Mouse (Mus musculus) thymus, adult 18-20 months (tissue): ENCODE data around the gene Map3k20.

Experiments
- DNase-seq, 2 experiments: peaks; one replicate each; pipeline ENCODE4 v3.0.0; 2022; ENCODE audit warnings: mixed read lengths in 2 of 2

Map3k20 gene

DNA sequence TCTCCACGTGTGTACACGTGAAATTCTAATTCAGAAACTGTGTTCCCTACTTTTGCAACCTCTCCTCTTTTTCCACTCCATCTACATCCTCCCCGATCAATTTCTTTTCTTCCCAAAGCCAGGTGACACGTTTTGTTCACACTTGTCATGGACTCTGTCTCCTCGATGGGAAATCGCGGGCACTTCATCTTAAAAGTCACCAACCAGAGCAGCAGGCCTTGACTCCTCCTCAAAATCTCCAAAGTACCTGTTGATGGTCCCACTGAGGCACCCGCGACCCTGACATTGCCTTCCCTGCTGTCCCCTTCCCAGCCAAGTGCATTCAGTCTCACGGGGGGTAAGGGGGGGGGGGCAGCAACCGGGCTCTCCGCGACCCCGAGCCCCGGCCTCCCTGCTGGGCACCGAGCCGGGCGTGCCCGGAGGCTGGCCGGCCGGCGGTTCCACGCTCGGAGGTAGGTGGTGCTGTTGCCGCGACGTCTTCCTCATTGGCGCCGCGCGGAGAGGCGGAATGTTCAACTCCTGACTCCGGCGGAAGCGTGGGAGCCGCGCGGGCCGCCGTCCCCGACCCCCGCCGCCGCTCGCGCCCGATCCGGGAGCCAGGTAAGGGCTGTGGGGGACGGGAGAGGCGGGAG is at the start of gene Map3k20:
Map3k20 (plus strand) TSS at position 382 of the 632 bp plus-strand sequence.
- DNase-seq: peak; percentile 29 to 31

- no peak for DNase-seq
Measured at GRCm38 (mm10) chr2:72238421-72238820, 47.0 kb upstream of the Map3k20 start.

DNA sequence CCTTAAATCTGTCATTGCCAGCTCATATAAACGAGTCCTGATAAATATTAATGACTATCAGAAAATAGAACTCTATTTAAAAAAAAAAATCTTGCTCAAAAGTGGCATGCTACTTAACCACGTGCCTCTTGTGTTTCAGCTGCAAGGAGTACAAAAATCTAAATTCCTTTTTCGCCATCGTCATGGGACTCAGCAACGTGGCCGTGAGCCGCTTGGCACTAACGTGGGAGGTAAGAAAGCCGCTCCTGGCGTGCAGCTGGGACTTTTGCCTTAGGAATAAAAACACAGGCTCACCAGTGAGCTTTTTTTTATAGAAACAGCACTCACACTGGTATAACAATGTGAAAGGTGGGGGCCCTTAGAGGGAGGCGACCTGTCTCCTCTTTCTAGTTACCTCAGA is 46.5 kb upstream of the Map3k20 start:
- DNase-seq: no peak

GRCm38 (mm10) chr2:72239456-72239855 is 46.0 kb upstream of the Map3k20 start:
- DNase-seq: no peak

DNA sequence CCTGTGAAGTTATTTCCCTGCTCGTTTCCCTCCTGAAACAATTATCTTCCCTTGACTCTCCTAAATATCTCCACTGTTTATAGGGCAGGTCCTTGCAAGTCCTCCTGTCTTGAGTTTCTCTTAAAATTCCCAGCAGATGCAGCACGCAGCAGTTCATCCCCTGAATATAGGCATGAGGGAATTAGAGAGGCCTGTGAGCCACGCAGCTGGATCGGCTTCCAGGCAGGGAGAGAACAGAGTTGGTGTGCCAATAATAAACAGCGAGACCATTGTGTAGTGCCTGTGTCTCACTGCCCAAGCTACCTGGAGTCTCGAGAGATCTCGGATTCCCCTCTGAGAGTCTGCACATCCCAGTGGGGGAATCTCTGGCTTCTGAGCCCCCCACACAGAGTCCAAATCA is 45.4 kb upstream of the Map3k20 start:
- no peak for DNase-seq

DNA sequence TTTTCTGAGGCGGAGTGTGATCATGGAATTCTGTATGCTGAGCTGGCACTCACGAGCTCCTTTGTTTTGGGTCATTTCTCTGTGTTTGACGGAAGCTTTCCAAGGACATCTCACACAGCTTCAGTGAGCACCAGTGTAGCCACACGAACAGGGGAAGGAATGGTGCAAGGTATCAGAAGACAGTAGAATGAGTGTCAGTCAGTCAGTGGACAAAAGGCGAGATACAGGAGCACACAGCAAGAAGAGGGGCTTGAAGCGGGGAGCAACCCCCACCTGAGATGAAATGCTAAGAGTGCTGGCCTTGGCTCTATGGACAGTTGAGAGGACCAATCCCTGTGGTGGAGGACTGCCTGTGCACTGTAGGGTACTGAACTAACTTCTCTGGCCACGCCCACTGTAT is 44.7 kb upstream of the Map3k20 start:
- DNase-seq: no peak

DNA sequence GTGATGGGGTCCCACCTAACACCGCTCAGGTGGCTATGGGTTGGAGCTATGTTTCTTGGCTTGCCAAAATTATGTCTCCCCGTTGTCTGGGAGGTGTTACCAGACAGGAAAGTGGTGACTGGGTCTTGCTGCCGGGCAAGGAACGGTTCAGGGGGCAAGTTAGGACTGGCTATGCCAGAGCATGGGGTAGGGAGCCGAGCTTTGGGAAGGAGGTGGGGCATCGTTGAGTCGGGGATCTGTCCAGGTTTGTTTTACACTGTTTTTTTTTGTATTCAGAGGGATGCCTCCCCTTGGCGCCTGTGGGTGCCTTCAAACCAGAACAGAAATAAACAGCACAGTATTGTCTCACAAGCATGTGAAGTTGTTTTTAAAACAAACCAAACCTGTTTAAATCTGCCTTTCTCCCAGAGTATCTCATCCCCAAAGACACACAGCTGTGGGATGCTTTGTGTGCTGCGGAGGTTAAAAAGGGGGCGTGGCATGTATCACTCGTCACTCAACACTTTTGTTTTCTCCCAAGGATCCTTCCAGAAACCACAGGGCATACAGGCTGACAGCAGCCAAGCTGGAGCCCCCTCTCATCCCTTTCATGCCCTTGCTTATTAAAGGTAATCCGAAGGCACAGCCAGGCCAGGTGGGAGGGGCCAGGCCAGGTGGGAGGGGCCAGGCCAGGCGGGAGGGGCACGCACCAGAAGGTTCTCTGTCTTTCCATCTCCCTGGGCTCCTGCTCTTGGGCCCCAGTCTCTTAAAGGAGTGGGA is 43.5 kb upstream of the Map3k20 start:
- DNase-seq: no peak

- no peak for DNase-seq
Measured at GRCm38 (mm10) chr2:72242910-72243675, 42.3 kb upstream of the Map3k20 start.

DNA sequence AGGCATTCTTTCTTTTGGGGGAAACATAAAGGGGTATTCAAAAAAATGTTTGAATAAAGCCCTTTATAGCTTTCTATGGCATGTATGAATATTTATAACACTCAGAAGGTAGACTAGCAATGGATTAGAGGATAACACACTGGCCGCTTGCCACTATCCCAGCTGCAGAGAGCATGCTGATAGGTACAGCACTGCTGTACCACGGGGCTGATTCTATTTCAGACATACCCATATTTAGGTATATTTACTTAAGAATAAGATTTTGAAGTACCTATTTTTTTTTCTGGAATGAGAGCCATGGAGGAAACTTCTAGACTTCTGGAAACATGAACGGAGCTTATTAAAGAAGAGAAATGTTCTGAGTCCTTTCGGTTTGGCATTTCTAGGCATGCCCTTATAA is 39.8 kb upstream of the Map3k20 start:
- DNase-seq: no peak

GRCm38 (mm10) chr2:72246376-72246775 is 39.1 kb upstream of the Map3k20 start:
- no peak for DNase-seq

DNA sequence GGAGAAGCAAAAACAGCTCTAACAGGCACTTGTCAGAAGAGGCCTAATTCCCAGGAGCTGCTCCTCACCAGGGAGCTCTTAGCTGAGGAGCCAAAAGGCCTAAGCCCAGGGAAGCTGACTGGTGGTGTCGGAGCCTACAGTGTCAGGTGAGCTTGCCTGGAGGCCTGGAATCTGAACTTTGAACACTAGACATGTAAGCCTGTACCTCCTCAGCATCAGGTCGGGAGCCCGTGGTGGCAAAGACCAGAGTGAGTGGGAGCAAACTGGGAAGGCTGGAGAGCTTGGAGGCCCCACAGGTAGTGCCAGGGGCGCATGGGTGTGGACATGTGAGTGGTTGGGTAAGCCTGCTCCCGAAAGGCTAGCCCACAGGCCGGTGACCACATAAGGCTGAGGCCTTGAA is 37.6 kb upstream of the Map3k20 start:
- DNase-seq: no peak

DNA sequence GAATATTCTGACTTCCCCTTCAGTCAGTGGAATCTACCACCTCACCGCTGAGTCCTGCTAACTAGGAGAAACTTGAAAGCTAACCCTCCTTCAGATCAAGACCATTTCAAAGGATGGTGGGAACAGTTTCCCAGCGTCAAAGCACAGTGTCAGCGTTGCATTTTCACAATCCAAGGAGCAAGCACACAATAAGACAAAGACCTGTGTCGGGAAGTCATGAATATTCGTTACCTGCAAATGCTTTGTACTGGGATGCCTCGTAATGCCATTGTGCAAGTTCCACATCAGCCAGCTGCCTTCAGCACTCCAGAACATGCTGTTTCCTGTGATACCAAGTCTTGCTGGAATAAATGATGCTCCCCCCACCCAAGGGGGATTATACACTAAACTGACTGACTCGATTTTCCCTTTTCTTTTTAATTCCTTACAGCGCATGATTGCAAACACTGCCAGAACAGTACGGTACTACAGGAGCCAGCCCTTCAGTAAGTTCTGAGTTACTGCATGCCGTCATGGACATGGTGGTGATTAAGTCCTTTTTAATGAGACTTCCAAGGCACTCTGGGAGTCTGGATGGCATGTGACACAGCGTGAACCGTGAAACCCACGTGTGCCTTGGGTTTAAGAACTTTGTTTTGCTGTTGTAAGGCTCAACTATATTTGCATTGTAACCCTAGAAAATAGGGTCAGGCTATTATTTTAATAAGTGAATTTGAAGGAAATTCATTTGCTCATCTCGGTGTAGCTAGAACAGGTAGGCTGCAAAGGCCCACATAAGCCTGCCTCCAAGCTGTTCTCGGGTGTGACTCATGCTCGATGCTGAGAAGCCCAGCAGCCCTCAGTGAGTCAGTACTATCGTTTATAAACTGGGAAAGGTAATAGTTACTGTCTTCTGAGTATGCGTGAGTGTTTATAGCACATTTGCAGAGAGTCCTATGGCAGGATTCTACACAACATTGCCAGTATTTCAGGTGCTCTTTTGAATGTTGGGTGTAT is 32.6 kb upstream of the Map3k20 start:
- no peak for DNase-seq

- DNase-seq: no peak
Measured at GRCm38 (mm10) chr2:72253882-72254281, 31.6 kb upstream of the Map3k20 start.

GRCm38 (mm10) chr2:72254813-72255582 is 30.4 kb upstream of the Map3k20 start:
- DNase-seq: no peak

GRCm38 (mm10) chr2:72260704-72261103 is 24.7 kb upstream of the Map3k20 start:
- DNase-seq: no peak

- DNase-seq: no peak
Measured at GRCm38 (mm10) chr2:72262814-72263480, 22.5 kb upstream of the Map3k20 start.

DNA sequence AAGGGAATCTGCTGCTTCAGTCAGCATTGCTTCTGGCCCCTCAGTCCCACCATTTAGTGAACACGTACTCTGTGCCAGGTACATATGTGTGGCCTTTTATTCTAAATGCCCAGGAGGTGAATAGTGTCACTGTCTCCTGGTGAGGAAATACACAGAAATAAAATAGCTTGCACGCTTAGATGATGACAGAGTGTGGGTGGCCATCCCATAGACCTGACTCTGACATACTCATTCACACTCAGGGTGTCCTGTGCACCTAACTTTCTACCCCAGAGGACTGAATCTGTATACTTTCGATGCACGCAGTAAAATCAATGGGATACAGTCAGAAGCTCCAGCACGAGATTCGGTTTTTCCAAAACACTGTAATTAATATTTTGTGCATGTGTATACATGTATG is 18.0 kb upstream of the Map3k20 start:
- no peak for DNase-seq

DNA sequence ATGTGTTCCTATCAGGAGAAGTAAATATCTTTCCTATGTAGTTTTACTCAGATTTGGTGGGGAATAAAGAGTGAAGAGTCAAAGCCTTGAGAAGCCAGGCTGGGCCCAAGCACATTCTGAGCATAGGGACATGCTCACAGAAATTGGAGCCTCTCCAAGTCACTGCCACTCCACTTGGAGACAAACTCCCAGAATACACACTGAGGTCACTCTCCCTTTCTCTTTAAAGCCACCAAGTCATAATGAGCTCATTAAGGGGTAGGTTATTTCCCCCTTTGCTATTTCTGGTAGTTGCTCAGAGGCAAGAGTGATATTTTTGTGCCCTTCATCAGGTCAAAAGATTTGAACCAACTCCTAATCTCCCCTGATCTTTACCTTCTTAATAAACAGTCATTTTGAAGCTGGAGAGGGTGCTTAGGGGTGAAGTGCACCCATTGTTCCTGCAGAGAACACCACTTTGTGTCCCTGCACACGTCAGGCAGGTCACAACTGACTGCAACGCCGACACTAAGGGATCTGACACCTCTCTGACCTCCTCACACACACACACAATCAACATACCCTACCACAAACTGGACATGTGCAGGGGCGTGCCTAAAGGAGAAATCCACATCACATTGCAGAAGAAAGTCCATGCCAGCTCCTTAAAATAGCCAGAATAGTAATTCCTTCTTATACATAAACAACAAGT is 15.6 kb upstream of the Map3k20 start:
- DNase-seq: no peak

DNA sequence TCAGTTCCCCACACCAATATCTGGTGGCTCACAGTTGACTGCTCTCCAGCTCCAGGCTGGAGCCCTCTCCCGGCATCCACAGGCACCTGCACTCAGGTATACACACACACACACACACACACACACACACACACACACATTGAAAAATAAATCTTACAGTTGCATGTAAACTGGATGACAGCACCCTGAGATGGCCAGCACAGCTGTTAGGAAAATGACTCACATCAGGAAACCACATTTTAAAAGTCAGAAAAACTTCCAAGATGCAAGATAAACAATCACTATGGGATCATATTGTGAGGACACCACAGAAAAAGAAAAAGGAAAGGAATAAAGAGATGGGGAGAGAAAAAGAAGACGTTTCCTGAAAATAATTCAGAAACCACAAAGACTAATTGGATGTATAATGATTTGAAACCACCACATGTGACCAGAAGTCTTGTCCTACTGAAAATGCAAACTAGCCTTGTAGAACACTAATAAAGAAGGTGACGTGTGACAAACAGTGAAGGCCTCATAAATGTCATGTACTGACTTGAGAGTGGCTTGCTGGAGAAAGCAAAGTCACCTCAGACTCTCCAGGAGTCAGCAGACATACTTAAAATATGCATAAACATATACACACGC is 7.1 kb upstream of the Map3k20 start:
- DNase-seq: no peak

DNA sequence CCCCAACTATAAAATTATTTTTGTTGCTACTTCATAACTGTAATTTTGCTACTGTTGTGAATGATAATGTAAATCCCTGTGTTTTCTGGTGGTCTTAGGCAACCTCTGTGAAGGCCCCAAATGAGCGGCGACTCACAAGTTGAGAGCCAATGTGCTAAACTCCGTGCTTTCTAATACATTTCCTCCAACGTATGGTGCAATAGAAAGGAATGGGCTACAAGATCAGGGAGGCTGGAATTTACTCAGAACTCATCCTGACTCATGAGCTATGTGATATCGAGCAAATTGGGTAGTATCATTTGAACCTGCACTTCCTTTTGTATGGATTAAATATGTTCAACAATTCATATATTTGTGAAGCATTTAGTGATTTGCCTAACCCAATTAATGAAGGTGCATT is 4.9 kb upstream of the Map3k20 start:
- DNase-seq: no peak
